Mouse (Mus musculus): ENCODE measurements at regions not wholly inside any gene's neighbourhood (a gene's known extent, or its start where the extent isn't known, plus 50 kb on each side); places are given as distances from the start of the nearest gene placed in this dataset.

- ATAC-seq: no peak
- H3K4me3 ChIP-seq (ENCODE audit: low read depth, low read length): no peak overlapping the region
- H3K27ac ChIP-seq (ENCODE audit: low read depth, low read length): no peak overlapping the region
- H3K36me3 ChIP-seq (ENCODE audit: control insufficient read depth, insufficient read depth, low read length): no peaks in the 10 kb centered on the region
- H3K4me1 ChIP-seq (ENCODE audit: control insufficient read depth, insufficient read depth, low read length): peaks cover 11% of the 10 kb centered on the region
- no peaks in the 10 kb centered on the region for H3K27me3 ChIP-seq (replicated peaks; ENCODE audit: control insufficient read depth, insufficient read depth, low read length)
- WGBS: 85% methylated on average over 4 of the region's 4 CpGs
- H3K9me3 ChIP-seq (replicated peaks; ENCODE audit: control insufficient read depth, low read length): no peaks in the 10 kb centered on the region
- H3K9ac ChIP-seq (ENCODE audit: low read length): no peak overlapping the region
- H3K4me2 ChIP-seq (ENCODE audit: low read length): no peak overlapping the region
- no peak for DNase-seq (ENCODE audit: low spot score)
Measured at GRCm38 (mm10) chr1:92776353-92776752, 55.1 kb upstream of the Gpc1 start.

GRCm38 (mm10) chr1:92775908-92776307, 55.5 kb upstream of the Gpc1 start:
- H3K27me3 ChIP-seq (replicated peaks; ENCODE audit: control insufficient read depth, insufficient read depth, low read length): no peaks in the 10 kb centered on the region
- no peak overlapping the region for H3K27ac ChIP-seq (ENCODE audit: low read depth, low read length)
- WGBS: 85% methylated on average over 3 of the region's 3 CpGs
- H3K4me3 ChIP-seq (ENCODE audit: low read depth, low read length): no peak overlapping the region
- H3K4me2 ChIP-seq (ENCODE audit: low read length): no peak overlapping the region
- H3K4me1 ChIP-seq (ENCODE audit: control insufficient read depth, insufficient read depth, low read length): peaks cover 11% of the 10 kb centered on the region
- DNase-seq (ENCODE audit: low spot score) (no peak), ATAC-seq (no peak)
- H3K9ac ChIP-seq (ENCODE audit: low read length): no peak overlapping the region
- H3K9me3 ChIP-seq (replicated peaks; ENCODE audit: control insufficient read depth, low read length): no peaks in the 10 kb centered on the region
- H3K36me3 ChIP-seq (ENCODE audit: control insufficient read depth, insufficient read depth, low read length): no peaks in the 10 kb centered on the region

GRCm38 (mm10) chr1:92774743-92775692, 56.4 kb upstream of the Gpc1 start:
- no peak overlapping the region for H3K27ac ChIP-seq (ENCODE audit: low read depth, low read length)
- H3K4me2 ChIP-seq (ENCODE audit: low read length): no peak overlapping the region
- ATAC-seq: no peak
- no peaks in the 10 kb centered on the region for H3K27me3 ChIP-seq (replicated peaks; ENCODE audit: control insufficient read depth, insufficient read depth, low read length)
- H3K4me1 ChIP-seq (ENCODE audit: control insufficient read depth, insufficient read depth, low read length): peaks cover 13% of the 10 kb centered on the region
- H3K36me3 ChIP-seq (ENCODE audit: control insufficient read depth, insufficient read depth, low read length): no peaks in the 10 kb centered on the region
- peak; percentile 14 for DNase-seq (ENCODE audit: low spot score)
- H3K4me3 ChIP-seq (ENCODE audit: low read depth, low read length): no peak overlapping the region
- whole genome bisulfite sequencing: 44% methylated on average over 16 of the region's 16 CpGs
- no peak overlapping the region; the same call in 1 of the 2 replicates for H3K9ac ChIP-seq (ENCODE audit: low read length)
- H3K9me3 ChIP-seq (replicated peaks; ENCODE audit: control insufficient read depth, low read length): no peaks in the 10 kb centered on the region

- WGBS: 79% methylated on average over 3 of the region's 3 CpGs
- ATAC-seq: no peak
- Histone ChIP-seq H3K4me2 (ENCODE audit: low read length) (no peak overlapping the region), H3K4me1 (ENCODE audit: control insufficient read depth, insufficient read depth, low read length) (peaks cover 18% of the 10 kb centered on the region), H3K9ac (ENCODE audit: low read length) (no peak overlapping the region), H3K27me3 (replicated peaks; ENCODE audit: control insufficient read depth, insufficient read depth, low read length) (no peaks in the 10 kb centered on the region), H3K4me3 (ENCODE audit: low read depth, low read length) (no peak overlapping the region), H3K27ac (ENCODE audit: low read depth, low read length) (no peak overlapping the region), H3K9me3 (replicated peaks; ENCODE audit: control insufficient read depth, low read length) (no peaks in the 10 kb centered on the region), H3K36me3 (ENCODE audit: control insufficient read depth, insufficient read depth, low read length) (no peaks in the 10 kb centered on the region)
- no peak for DNase-seq (ENCODE audit: low spot score)
Measured at GRCm38 (mm10) chr1:92774006-92774405, 57.4 kb upstream of the Gpc1 start.

- 22% methylated on average over 10 of the region's 10 CpGs for WGBS
- Histone ChIP-seq H3K4me3 (ENCODE audit: low read depth, low read length) (no peak overlapping the region), H3K27me3 (replicated peaks; ENCODE audit: control insufficient read depth, insufficient read depth, low read length) (no peaks in the 10 kb centered on the region), H3K4me1 (ENCODE audit: control insufficient read depth, insufficient read depth, low read length) (peaks cover 18% of the 10 kb centered on the region), H3K9me3 (replicated peaks; ENCODE audit: control insufficient read depth, low read length) (no peaks in the 10 kb centered on the region), H3K4me2 (ENCODE audit: low read length) (no peak overlapping the region), H3K36me3 (ENCODE audit: control insufficient read depth, insufficient read depth, low read length) (no peaks in the 10 kb centered on the region), H3K9ac (ENCODE audit: low read length) (no peak overlapping the region), H3K27ac (ENCODE audit: low read depth, low read length) (no peak overlapping the region)
- ATAC-seq (no peak), DNase-seq (ENCODE audit: low spot score) (peak; percentile 16)
Measured at GRCm38 (mm10) chr1:92772784-92773113, 58.7 kb upstream of the Gpc1 start.

- no peak overlapping the region for H3K9ac ChIP-seq (ENCODE audit: low read length)
- 75% methylated on average over 9 of the region's 9 CpGs for WGBS
- no peaks in the 10 kb centered on the region for H3K36me3 ChIP-seq (ENCODE audit: control insufficient read depth, insufficient read depth, low read length)
- ATAC-seq: no peak
- no peak overlapping the region for H3K27ac ChIP-seq (ENCODE audit: low read depth, low read length)
- H3K9me3 ChIP-seq (replicated peaks; ENCODE audit: control insufficient read depth, low read length): no peaks in the 10 kb centered on the region
- H3K27me3 ChIP-seq (replicated peaks; ENCODE audit: control insufficient read depth, insufficient read depth, low read length): no peaks in the 10 kb centered on the region
- no peak overlapping the region for H3K4me2 ChIP-seq (ENCODE audit: low read length)
- H3K4me1 ChIP-seq (ENCODE audit: control insufficient read depth, insufficient read depth, low read length): peaks cover 18% of the 10 kb centered on the region
- H3K4me3 ChIP-seq (ENCODE audit: low read depth, low read length): no peak overlapping the region
- DNase-seq (ENCODE audit: low spot score): no peak
Measured at GRCm38 (mm10) chr1:92772101-92772783, 59.2 kb upstream of the Gpc1 start.

GRCm38 (mm10) chr1:92769696-92770095, 61.7 kb upstream of the Gpc1 start:
- Histone ChIP-seq H3K36me3 (ENCODE audit: control insufficient read depth, insufficient read depth, low read length) (no peaks in the 10 kb centered on the region), H3K9me3 (replicated peaks; ENCODE audit: control insufficient read depth, low read length) (no peaks in the 10 kb centered on the region), H3K4me3 (ENCODE audit: low read depth, low read length) (no peak overlapping the region), H3K4me2 (ENCODE audit: low read length) (no peak overlapping the region), H3K27ac (ENCODE audit: low read depth, low read length) (peak overlapping the region; percentile 55; the same call in 1 of the 2 replicates), H3K27me3 (replicated peaks; ENCODE audit: control insufficient read depth, insufficient read depth, low read length) (no peaks in the 10 kb centered on the region), H3K9ac (ENCODE audit: low read length) (no peak overlapping the region), H3K4me1 (ENCODE audit: control insufficient read depth, insufficient read depth, low read length) (peaks cover 18% of the 10 kb centered on the region)
- 25% methylated on average over 7 of the region's 7 CpGs for WGBS
- DNase-seq (ENCODE audit: low spot score) (peak; percentile 49), ATAC-seq (0 out of 2 replicates have a peak, but pooled peaks have one; percentile 18)

GRCm38 (mm10) chr1:92769156-92769555, 62.3 kb upstream of the Gpc1 start:
- H3K27ac ChIP-seq (ENCODE audit: low read depth, low read length): no peak overlapping the region
- H3K36me3 ChIP-seq (ENCODE audit: control insufficient read depth, insufficient read depth, low read length): no peaks in the 10 kb centered on the region
- H3K9ac ChIP-seq (ENCODE audit: low read length): no peak overlapping the region
- ATAC-seq: no peak
- DNase-seq (ENCODE audit: low spot score): no peak
- no peaks in the 10 kb centered on the region for H3K27me3 ChIP-seq (replicated peaks; ENCODE audit: control insufficient read depth, insufficient read depth, low read length)
- WGBS: 84% methylated on average over 4 of the region's 4 CpGs
- peaks cover 18% of the 10 kb centered on the region for H3K4me1 ChIP-seq (ENCODE audit: control insufficient read depth, insufficient read depth, low read length)
- no peaks in the 10 kb centered on the region for H3K9me3 ChIP-seq (replicated peaks; ENCODE audit: control insufficient read depth, low read length)
- H3K4me3 ChIP-seq (ENCODE audit: low read depth, low read length): no peak overlapping the region
- no peak overlapping the region for H3K4me2 ChIP-seq (ENCODE audit: low read length)

- WGBS: 93% methylated on average over 7 of the region's 7 CpGs
- no peaks in the 10 kb centered on the region for H3K9me3 ChIP-seq (replicated peaks; ENCODE audit: control insufficient read depth, low read length)
- H3K9ac ChIP-seq (ENCODE audit: low read length): no peak overlapping the region
- H3K4me3 ChIP-seq (ENCODE audit: low read depth, low read length): no peak overlapping the region
- H3K27ac ChIP-seq (ENCODE audit: low read depth, low read length): no peak overlapping the region
- ATAC-seq (no peak), DNase-seq (ENCODE audit: low spot score) (no peak)
- no peaks in the 10 kb centered on the region for H3K27me3 ChIP-seq (replicated peaks; ENCODE audit: control insufficient read depth, insufficient read depth, low read length)
- H3K36me3 ChIP-seq (ENCODE audit: control insufficient read depth, insufficient read depth, low read length): no peaks in the 10 kb centered on the region
- peaks cover 7% of the 10 kb centered on the region; the same call in 1 of the 2 replicates for H3K4me1 ChIP-seq (ENCODE audit: control insufficient read depth, insufficient read depth, low read length)
- no peak overlapping the region for H3K4me2 ChIP-seq (ENCODE audit: low read length)
Measured at GRCm38 (mm10) chr1:92766496-92766895, 64.9 kb upstream of the Gpc1 start.
